Comparison of ENCODE assay signal across 8 mouse cellular contexts in the genomic region with DNA sequence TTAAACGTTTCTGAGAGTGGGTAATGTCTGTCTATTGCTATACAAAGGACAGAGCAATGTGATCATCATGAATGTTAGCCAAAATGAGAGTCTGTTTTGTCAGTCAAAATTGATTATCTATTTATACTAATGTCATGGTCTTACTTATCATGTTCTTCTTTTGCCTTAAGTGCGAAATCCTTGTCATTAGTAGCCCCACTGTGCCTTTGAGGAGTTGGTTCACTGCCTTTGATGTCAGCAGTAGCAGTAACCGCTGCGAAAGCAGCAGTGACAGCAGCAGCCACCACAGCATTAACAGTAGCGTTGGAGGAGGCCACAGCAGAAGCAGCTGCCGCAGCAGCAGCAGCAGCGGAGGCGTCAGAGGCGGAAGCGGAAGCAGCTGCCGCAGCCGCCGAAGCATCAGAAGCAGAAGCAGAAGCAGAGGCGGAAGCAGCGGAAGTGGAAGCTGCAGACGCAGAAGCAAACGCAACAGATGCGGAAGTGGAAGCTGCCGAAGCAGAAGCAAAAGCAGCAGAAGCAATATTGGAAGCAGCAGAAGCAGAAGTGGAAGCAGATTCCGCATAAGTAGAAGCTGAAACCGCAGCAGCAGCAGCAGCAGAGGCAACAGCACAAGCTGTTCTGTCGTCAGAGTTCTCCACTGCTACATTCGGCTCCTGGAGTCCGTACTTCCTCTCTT. TPM values are rescaled to one million over a fixed set of nuclear protein-coding genes. Genes with fewer than 3 reads are reported as not detected.
A peak's percentile ranks its signal among the peaks of the same experiment; 100 is the strongest.
DNase-seq lines count a peak whose midpoint lies in the region; ATAC-seq lines count a peak whose summit lies in the region.

No protein-coding gene starts in this region.

- WGBS in forebrain, embryonic 15.5 days: 43% methylated on average over 24 of the region's 24 CpGs
- WGBS in large intestine, adult 2 months: 32% methylated on average over 24 of the region's 24 CpGs
- 41% methylated on average over 24 of the region's 24 CpGs for WGBS in neural tube, embryonic 12.5 days

- peak overlapping the region; percentile 44; the same call in 1 of the 2 replicates for H3K9ac ChIP-seq in forebrain, embryonic 15.5 days (replicated peaks)
- H3K9ac ChIP-seq in neural tube, embryonic 12.5 days: peak overlapping the region; percentile 36; the same call in 1 of the 2 replicates

- intact Hi-C loops in heart, postnatal 36 days (cut with DNase I): no loop called here

- H3K36me3 ChIP-seq in forebrain, embryonic 15.5 days: no peaks in the 10 kb centered on the region
- no peaks in the 10 kb centered on the region for H3K36me3 ChIP-seq in neural tube, embryonic 12.5 days

- no peaks in the 10 kb centered on the region for H3K27me3 ChIP-seq in forebrain, embryonic 15.5 days
- no peaks in the 10 kb centered on the region for H3K27me3 ChIP-seq in neural tube, embryonic 12.5 days (replicated peaks)

- H3K4me3 ChIP-seq in forebrain, embryonic 15.5 days: peak overlapping the region; percentile 44
- peak overlapping the region; percentile 31 for H3K4me3 ChIP-seq in neural tube, embryonic 12.5 days

- no peaks in the 10 kb centered on the region for H3K9me3 ChIP-seq in forebrain, embryonic 15.5 days
- no peaks in the 10 kb centered on the region for H3K9me3 ChIP-seq in neural tube, embryonic 12.5 days

- peak overlapping the region; percentile 41 for H3K4me2 ChIP-seq in forebrain, embryonic 15.5 days (replicated peaks)
- peak overlapping the region; percentile 49 for H3K4me2 ChIP-seq in neural tube, embryonic 12.5 days (replicated peaks)

- peak overlapping the region; percentile 47 for H3K27ac ChIP-seq in forebrain, embryonic 15.5 days (replicated peaks)
- no peak overlapping the region for H3K27ac ChIP-seq in neural tube, embryonic 12.5 days

- peak; percentile 45 for DNase-seq in urinary bladder, postnatal 14 days (ENCODE audit: low spot score)
- DNase-seq in urinary bladder, postnatal 10 days (ENCODE audit: low spot score): no peak
- peak; percentile 50 to 59 for DNase-seq in heart, postnatal 36 days
- DNase-seq in large intestine, adult 2 months (ENCODE audit: low read depth, low spot score): peak; percentile 24
- DNase-seq in lung, adult 18-20 months: peak; percentile 64 to 70
- DNase-seq in testis, postnatal 10 days (ENCODE audit: low spot score): peak; percentile 52

- peak; percentile 91 for ATAC-seq in forebrain, embryonic 15.5 days (replicated peaks)
- ATAC-seq in neural tube, embryonic 12.5 days (ENCODE audit: low FRiP score, low read depth): peak; percentile 83

- H3K4me1 ChIP-seq in forebrain, embryonic 15.5 days: no peaks in the 10 kb centered on the region
- H3K4me1 ChIP-seq in neural tube, embryonic 12.5 days: no peaks in the 10 kb centered on the region

RNA-seq across cellular contexts. Expression of gene Gm26661, which starts 17.5 kb away (rescaled TPM):
- not detected in 2 replicates for polyA plus RNA-seq in forebrain, embryonic 15.5 days (2015; fragmentation: Nextera tagmentation; extraction: Ambion mirVana)
- not detected for total RNA-seq in heart, postnatal 36 days (2021)
- polyA plus RNA-seq in large intestine, adult 2 months (2012; rRNA removed): 0.34 TPM in 1 of 2 replicates, not detected in the other
- not detected in 2 replicates for polyA plus RNA-seq in neural tube, embryonic 12.5 days (2016; fragmentation: Nextera tagmentation; extraction: Ambion mirVana)

RNA-seq across cellular contexts. Expression of gene Flnb, which starts 43.9 kb away (rescaled TPM):
- 8.6 and 9.6 TPM in 2 replicates for polyA plus RNA-seq in forebrain, embryonic 15.5 days (2015; fragmentation: Nextera tagmentation; extraction: Ambion mirVana)
- total RNA-seq in heart, postnatal 36 days (2021): 10 to 100 TPM; 23.0 to 24.1 TPM
- polyA plus RNA-seq in large intestine, adult 2 months (2012; rRNA removed): 30.1 and 56.7 TPM in 2 replicates
- polyA plus RNA-seq in neural tube, embryonic 12.5 days (2016; fragmentation: Nextera tagmentation; extraction: Ambion mirVana): 16.2 and 16.8 TPM in 2 replicates
